Mouse (Mus musculus) heart, adult 8-10 months (tissue): ENCODE results near the gene Nab1. TPM values are rescaled to one million over a fixed set of nuclear protein-coding genes. Genes with fewer than 3 reads are reported as not detected.
"Not testable (repeated sequence)": the region's sequence is repeated elsewhere in the genome, so short reads cannot be mapped to it uniquely, and the experiment has no call there.

Source experiments
- DNase-seq: peaks from one replicate; pipeline ENCODE4 v3.0.0; 2022; ENCODE audit warnings: low spot score
- total RNA-seq, 4 experiments: library from RNA; stranded (reverse); gene quantifications; 2 replicates each; pipeline ENCODE4 v1.2.4; 2022

Nab1 gene
- total RNA-seq: 10 to 100 TPM; 19.4 to 24.7 (median 23.0) TPM

DNA sequence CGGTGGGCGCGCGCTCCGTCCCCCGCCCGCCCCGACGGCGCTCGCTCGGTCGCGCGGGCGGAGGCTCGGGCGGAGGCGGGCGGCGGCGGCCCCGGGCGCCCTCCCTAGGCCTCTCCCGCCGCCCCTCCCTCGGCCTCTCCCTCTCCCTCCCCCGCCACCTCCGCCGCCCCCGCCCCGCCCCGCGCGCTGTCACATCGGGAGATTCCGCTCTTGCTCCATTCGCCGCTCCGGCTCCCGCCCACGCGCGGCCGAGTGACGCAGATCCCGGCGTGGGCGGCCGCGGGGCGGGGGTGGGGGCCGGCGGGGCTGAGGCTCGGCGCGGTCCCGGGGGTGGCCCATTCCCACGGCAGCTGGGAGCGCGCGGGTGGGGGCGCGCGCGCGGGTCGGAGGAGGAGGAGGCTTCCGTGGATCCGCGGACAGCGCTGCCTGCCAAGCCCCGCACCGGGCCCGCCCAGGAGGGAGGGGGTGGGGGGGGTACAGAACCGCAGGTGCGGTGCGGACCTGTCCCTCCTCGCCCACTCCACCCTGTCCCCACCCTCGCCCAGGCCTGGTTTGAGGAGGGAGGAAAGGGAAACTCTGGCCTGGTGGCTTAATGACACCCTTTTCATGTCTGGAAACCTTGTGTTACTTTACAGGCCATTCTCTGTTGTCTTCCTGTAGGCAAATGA lies at the start of gene Nab1:
TSS of gene Nab1 (minus strand) at position 366 of the 668 bp plus-strand sequence.
- DNase-seq: peak; percentile 50

DNA sequence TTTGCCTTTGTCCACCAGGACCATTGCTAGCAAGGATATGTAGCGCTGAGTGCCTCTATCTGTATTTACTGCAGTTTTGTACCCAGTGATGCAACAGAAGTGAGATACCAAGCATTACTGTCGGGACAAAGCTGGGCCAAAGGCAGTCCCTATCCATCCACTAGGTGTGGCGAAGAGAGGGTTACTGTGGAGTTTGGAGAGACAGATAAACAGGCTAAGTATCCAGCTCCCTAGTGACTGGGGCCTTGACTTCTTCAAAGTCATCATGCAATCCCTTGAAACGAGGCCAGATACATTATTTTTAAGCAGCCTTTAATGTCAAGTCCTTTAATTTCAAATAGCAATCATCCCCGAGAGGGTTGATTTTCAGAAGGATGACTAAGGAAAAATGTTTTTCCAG lies 47.0 kb upstream of the Nab1 start:
- DNase-seq: no peak

DNA sequence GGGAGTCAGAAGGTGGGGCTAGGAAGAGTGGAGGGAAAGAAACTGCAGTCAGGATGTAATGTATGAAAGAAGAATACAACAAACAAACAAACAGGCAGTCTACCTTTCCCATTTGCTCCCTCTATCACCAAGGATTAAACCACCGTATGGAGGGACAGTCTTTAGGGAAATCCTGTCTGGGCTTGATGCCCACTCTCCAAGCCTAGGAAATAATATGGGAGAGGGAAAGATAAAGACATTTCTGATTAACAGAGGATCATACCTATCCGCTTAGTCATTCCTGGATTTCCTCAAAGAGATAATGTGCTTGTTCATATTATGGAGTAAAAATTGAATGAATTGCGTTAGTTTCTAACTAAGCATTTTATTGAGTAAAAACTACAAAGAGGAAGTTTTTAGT lies 46.3 kb upstream of the Nab1 start:
- DNase-seq: no peak

DNA sequence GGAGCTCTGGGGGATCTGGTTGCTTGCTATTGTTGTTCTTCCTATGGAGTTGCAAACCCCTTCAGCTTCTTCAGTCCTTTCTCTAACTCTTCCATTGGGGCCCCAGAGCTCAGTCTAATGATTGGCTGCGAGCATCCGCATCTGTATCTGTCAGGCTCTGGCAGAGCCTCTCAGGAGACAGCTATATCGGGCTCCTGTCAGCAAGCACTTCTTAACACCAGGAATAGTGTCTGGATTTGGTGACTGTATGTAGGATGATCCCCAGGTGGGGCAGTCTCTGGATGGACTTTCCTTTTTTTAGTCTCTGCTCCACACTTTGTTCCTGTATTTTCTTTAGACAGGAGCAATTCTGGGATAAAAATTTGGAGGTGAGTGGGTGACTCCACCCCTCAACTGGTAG lies 39.6 kb upstream of the Nab1 start:
- not testable (repeated sequence) for DNase-seq

DNA sequence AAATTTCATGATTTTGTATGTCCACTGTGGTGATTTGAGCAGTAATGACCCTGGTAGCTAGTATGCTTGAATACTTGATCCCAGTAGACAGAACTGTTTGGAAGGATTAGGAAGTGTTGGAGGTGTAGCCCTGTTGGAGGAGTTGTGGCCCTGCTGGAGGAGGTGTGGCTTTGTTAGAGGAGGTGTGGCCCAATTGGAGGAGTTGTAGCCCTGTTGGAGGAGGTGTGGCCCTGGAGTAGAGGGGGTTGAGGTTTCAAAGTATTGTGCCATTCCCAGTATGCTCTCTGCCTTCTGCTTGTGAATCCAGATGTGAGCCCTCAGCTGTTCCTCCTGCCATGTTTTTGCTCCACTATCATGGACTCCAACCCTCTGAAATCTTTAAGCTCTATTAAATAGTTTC lies 29.5 kb upstream of the Nab1 start:
- no peak for DNase-seq

DNA sequence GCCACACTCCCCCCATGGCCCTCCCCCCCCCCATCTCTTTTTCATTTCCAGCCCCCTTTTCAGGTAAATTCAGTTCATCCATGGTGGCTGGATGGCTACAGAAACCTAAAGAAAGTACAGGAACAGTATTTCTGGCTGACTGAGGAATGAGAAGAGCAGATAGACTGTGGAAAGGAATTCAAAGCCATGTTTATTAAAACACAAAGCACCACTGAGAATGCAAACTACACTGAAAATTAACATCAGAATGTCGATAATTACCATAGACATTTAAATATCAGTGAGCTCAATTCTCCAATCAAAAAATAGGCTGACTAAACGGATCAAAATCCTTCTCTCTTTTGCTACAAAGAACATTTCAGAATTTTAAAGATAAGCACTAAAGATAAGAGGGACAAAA lies 27.2 kb upstream of the Nab1 start:
- DNase-seq: no peak

DNA sequence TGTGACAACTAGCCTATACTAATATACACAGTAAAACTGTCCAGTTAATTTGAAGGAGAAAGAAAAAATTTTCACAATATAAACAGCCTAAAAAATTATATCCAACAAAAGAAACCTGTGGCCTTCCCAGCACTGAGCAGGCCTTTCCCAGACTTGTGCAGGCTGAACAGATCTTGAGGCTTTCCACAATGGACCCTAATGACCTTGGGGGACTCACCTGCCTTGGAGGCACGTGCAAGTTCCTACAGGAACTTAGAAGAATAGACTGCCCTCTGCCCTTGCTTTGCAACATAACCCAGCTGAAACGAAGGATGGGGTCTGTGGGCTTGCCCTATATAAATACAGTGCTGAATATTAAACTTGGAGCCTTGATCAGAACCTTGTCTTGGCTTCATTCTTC lies 26.8 kb upstream of the Nab1 start:
- DNase-seq: no peak

DNA sequence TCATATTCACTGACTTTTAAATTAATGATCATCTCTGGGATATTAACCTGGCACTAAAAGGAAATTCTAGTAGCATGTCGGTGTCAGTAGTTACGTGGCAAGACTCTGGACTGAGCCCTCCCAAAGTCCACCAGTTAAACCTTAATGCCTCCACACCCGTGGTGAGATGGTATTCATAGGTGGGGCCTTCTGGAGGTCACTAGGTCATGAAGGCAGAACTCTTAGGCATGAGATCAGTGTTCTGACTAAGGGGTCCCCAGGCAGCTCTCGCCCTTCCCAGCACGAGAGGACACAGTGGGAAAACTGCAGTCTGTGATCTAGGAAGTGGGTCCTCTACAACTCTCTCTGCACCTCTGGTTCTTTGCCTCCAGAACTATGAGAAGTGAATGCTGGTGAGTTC lies 24.2 kb upstream of the Nab1 start:
- no peak for DNase-seq

DNA sequence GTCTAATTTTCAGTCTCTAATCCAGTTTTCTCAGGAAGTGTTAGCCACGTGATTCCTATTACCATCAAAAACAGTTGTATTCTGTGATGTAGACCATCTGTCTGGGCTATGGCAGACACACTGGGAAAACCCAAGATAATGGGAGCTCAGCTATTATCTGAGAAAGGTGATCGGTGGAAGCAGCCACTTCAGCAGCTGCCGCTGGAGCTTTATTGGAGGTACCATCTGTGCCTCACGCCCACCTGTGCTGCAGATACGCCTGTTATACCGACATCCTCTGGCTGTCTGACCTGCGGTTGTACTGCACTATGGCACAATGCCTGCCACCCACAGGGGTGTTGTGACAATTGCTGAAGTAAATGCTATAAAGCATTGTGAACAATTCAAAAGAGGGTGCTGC lies 23.7 kb upstream of the Nab1 start:
- DNase-seq: no peak

DNA sequence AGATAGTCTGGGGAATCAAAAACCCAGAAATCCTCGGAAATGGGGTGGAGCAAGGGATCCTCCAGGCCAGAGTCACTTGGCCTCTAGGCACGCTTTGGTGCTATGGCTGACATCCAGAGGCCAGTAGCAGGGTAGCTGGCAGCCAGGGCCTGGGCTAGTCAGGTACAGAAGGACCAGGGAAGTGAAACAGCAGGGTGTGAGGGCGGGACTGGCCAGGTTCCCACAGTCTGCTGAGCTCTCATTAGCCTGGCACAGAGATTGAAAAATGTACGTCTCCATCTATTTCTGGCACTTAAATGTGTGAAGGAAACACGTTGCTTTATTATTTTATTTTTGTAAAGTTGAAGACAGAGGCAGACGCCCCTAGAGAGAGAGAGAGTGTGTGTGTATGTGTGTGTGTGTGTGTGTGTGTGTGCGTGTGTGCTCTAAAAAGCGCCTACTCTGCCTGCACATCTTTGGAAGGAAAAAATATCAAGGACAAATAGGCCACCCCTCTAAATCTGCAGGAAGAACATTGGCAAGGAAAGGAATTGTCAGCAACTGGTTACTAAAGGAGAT lies 21.0 kb upstream of the Nab1 start:
- DNase-seq: no peak

DNA sequence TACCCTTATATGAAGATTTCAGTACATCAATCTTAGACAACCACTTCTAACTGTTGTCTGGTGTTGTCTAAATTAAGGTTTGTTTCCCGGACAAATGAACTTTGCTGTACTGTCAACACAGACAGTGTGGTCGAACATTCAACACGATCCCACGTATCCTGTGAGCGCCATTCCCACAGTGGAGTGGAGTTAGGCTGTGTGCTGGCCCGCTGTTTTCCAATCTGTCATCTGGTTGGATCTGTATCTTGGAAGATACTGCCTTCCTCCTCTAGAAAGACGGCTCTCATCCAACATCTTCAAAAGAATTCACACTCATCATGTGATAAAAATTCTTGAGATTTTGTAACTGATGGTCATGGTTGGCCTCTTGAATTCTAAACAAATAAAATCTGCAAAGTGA lies 19.7 kb upstream of the Nab1 start:
- DNase-seq: no peak

DNA sequence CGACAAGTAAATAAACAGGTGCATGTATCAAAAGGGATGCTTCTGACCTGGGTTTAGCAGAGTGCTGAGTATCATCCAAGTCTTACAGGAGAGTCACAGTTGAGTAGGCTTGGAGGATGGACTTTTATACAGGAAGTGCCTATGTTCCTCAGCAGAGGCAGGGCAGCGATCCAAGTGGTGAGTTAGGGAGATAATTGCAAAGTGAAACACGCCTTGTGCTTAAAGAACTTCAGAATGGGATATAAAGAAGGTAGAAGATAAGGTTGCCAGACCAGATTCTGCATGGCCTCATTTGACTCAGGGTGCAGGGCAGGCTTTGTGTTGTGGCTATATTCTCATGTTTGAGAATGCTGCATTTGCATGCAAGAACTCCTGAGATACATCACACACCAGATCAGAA lies 14.8 kb upstream of the Nab1 start:
- DNase-seq: no peak

DNA sequence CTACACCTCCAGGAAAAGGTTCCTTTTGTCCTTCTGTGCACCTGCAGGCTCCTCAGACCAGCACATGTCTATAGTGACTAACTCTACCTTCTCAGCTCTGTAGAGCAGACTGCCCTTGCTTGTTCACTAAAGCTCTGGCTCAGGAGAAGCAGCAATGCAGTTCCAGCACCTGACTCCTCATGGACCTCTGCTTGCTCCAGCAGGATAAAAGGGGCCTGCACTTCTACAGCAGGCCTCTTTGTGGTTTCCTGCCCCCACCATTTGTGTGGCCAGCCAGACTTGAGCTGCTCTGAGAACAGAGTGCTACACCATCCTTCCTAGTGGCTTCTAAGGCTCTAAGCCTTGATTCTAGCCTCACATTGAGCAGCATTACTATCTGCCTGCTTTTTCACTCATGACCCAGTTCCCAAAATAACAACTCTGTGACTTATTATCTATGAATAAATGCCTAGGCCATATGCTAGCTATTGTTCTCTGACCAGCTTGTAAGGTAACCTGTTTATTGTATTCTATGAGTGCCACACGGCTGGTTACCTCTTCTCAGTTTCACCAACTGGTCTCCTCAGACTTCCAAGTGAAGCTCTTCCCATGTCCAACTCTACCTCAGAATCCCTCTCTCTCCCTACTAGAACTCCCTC lies 11.4 kb upstream of the Nab1 start:
- no peak for DNase-seq

DNA sequence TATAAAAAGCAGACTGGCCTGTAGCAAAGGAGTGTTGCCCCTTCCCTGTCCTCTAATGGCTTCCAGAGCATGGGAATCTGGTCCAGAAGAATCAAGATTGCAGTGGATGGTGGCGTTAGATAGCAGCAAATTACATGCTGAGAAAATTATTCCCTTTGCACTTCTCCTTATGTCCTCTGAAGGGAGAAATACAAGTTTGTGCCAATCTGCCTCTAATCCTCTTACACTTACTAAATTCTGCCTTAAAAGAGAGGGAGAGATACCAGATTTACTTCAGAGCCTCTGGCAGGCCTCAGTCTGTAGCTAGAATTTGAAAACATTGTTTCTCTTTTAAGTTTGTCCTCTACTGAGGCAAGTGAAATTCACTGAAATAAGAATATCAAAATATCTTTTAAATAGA lies 5.7 kb upstream of the Nab1 start:
- DNase-seq: no peak

DNA sequence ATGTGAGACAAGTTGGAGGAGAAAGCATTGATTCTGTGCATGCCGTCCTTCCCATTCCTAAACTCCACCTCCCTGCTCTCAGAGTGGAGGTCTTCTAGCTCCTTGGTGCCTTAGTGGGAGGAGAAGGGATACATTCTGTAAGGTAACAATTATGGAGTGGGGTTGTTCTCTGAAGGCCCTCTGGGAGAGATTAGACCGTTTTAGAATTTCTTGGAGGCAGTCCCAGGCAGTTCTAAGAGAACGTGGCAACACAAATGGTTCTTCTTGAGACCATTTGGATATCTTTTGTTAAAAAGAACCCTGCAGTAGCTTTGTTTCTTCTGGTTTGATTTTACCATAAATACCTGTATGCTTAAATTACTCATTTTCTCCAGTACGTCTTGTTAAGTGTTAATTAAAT lies 1.8 kb upstream of the Nab1 start:
- no peak for DNase-seq

DNA sequence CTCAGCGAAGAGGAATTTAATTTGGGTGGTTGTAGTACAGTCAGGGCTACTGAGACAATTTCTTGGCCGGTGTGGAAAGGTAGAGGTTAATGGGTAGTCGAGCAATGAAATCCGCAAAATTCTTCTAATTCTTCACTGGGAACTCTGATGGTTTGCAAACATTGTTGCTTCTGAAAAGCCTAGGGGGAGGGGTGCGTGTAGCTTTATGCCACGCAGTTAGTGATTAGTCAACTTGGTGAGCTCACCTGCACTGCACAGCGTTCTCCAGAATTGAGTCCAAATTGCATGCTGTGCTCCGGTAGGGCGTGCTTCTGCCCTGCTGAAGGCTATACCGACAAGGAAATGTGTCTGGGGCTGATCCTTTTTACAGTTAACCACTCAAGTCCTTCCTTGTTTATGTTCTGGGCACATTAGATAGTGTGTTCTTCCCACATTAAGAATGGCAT lies 1.2 kb upstream of the Nab1 start:
- DNase-seq: no peak

DNA sequence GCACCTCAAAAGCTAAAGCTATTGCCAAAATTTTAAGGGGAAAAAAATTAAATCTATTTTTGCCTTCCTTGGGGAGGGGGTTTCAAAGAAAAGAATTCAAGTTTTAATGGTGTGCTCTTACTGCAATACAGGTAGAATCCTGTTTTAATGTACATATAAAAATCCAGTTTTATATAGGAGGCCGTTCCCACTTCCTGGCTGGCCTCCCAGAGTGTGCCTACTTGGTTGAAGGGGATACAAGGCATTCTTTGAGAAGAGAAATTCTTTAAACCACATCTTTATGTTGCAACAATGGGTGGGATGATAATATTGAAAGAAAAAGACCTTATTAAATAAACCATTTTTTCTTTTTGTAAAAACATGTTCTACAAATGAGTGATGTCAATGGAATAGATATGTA lies 611 bp upstream of the Nab1 start:
- no peak for DNase-seq

DNA sequence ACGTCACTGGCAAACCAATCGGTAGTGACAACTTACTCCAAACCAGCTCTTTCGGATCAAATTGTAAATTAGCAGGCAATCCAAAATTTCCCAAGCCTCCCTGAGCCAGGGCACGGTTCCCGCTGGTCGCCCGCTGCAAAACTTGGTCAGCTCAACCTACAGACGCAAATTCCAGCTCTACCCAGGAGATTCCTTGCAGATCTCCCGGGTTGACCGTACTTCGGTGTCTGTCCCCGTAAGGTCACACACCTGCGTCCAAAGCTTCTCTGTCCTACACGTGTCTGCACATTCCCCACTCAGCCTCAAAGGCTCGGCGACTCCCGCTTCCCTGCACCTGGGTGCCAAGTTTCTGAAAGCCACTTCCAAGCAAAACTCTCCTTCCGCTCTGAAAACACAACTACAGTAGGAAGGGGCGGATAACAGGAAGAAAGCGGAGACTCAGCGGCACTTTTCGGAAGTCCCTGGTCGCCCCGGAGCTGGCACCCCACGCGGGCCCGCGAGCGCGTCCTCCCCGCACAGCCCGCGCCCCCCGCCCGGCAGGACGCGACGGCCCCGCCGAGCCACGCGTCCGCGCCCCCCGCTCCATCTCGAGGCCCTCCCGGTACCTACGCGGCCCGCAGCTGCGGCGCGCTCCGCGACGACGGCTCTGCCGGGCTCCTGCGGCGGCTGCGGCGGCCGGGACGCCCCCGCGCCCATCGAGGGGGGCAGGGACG lies 722 bp downstream of the Nab1 start:
- DNase-seq: peak; percentile 57

DNA sequence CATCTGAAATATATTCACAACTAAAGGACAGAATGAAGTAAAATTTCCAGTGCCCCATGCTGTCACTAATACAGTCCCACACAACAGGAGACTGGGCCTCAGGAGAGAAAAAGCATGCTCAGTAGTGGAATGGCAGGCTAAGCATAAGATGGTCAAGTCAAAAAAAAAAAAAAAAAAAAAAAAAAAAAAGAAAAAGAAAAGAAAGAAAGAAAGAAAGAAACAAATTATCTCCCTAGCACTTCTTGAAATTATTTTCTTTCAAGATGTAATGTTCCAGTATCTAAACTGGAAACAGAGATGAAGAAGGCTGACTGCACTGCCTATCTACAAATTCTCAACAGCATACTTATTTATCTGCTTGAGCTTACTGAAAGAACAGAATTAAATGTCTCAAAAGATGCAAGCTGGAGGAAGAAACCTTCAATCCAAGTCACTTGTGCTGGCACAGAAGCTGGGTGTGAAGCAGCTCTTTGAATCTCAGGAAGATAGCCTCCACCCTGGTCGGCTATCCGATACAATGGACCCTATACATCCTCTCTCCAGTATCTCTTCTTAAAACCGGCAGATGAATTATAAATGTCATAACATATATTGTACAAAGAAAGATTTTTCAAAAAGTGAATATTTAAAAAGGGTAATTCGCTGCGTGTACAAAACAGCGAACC lies 1.6 kb downstream of the Nab1 start:
- no peak for DNase-seq

DNA sequence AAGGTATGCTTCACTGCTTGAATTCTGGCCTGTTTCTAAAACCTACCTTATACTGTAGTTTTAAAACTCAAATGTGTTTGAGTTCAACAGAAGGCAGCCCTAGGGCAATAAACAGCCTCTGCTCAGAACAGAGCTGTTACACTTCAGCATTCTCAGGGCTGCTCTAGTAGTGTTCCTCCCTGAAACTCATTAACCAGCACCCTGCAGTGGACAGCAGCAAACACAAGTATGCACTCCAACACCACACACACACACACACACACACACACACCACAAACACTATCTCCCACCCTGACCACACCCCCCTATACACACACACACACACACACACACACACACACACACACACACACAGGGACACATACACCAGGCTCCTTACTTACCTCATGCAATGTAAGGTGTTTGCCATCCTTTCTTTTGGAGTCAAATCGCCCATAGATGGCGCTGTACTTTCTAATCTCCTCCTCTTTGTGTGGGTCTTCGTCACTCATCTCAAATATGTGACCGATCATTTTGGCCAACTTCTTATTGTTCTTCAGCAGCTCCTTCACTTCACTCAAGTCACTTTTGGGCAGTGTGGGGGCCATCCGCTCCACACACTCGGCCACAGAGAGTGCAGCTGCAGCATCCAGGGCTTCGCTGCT lies 10.8 kb downstream of the Nab1 start:
- DNase-seq: no peak

DNA sequence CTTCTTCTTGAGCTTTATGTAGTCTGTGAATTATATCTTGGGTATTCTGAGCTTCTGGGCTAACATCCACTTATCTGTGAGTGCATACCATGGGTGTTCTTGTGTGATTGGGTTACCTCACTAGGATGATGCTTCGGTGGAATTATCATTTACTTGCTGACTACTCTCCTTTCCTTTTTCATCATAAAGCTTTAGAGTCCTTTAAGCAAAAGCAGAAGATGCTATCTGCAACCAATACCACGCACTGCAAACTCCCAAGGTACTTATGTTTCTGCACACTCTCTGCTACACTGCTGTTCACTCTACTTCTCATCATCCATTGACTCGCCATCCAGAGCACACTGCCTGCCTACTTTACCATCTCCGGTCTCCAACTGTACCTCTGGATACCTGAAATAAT lies 15.5 kb downstream of the Nab1 start:
- DNase-seq: no peak

DNA sequence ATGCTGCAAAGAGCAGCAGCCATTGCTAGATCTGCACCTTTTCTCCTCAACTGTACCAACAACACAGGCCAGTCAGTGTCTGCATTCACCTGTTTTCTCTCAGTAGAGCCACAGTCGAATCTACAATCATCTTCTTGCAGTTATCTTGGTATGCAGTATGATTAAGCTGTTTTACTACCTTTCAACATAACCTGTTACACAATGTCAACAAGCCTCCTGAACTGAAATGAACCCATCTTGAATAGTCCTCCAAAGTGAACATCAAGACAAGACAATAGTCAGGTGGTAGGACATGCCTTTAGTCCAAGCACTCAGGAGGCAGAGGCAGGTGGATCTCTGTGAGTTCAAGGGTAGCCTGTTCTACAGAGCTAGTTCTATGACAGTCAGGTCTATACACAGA lies 26.2 kb downstream of the Nab1 start:
- DNase-seq: no peak
